Mouse (Mus musculus) midbrain, embryonic 16.5 days (tissue): ENCODE measurements at regions not wholly inside any gene's neighbourhood (a gene's known extent, or its start where the extent isn't known, plus 50 kb on each side); places are given as distances from the start of the nearest gene placed in this dataset.
A peak's percentile ranks its signal among the peaks of the same experiment; 100 is the strongest.

Source experiments
- ATAC-seq: fragments of 200-750 bp; cut with Nextera tagmentation; 2 replicates; pipeline ENCODE4 v1.8.0; 2017; ENCODE audit warnings: moderate TSS enrichment
- H3K27ac ChIP-seq: fragments of 300-500 bp; sonication (generic); 2 replicates; pipeline ENCODE4 v1.5.1; 2014; ENCODE audit warnings: mild to moderate bottlenecking, low read length, mixed read lengths
- H3K27me3 ChIP-seq: fragments of 300-500 bp; sonication (generic); 2 replicates; pipeline ENCODE4 v1.6.1; 2014; ENCODE audit warnings: low read depth, low read length, mixed read lengths; ENCODE audit not compliant: control insufficient read depth, insufficient read depth
- H3K36me3 ChIP-seq: fragments of 300-500 bp; sonication (generic); 2 replicates; pipeline ENCODE4 v1.6.1; 2014; ENCODE audit warnings: mild to moderate bottlenecking, low read length, moderate library complexity, mixed read lengths; ENCODE audit not compliant: control insufficient read depth, insufficient read depth
- H3K4me1 ChIP-seq: fragments of 300-500 bp; sonication (generic); 2 replicates; pipeline ENCODE4 v1.6.1; 2014; ENCODE audit warnings: mild to moderate bottlenecking, low read length, mixed read lengths; ENCODE audit not compliant: control insufficient read depth, insufficient read depth
- H3K4me2 ChIP-seq: fragments of 300-500 bp; sonication (generic); 2 replicates; pipeline ENCODE4 v1.6.1; 2014; ENCODE audit warnings: mild to moderate bottlenecking, low read length, mixed read lengths
- H3K4me3 ChIP-seq: fragments of 300-500 bp; sonication (generic); 2 replicates; pipeline ENCODE4 v1.5.1; 2014; ENCODE audit warnings: low read depth, mild to moderate bottlenecking, low read length, moderate library complexity, mixed read lengths
- H3K9ac ChIP-seq: fragments of 300-500 bp; sonication (generic); 2 replicates; pipeline ENCODE4 v1.6.1; 2014; ENCODE audit warnings: low read depth, low read length, mixed read lengths
- H3K9me3 ChIP-seq: fragments of 300-500 bp; sonication (generic); replicated peaks from 2 replicates; pipeline ENCODE4 v1.6.1; 2014; ENCODE audit warnings: mild to moderate bottlenecking, low read length, mixed read lengths; ENCODE audit not compliant: control insufficient read depth, poor library complexity, severe bottlenecking
- WGBS: fragments of 180-500 bp; shearing (Covaris S2); extraction: QIAGEN DNeasy Blood & Tissue Kit; methylation state at CpG from one replicate; pipeline ENCODE4 v1.1.7; 2014; 5-methylcytosine and 5-hydroxymethylcytosine counted together

DNA sequence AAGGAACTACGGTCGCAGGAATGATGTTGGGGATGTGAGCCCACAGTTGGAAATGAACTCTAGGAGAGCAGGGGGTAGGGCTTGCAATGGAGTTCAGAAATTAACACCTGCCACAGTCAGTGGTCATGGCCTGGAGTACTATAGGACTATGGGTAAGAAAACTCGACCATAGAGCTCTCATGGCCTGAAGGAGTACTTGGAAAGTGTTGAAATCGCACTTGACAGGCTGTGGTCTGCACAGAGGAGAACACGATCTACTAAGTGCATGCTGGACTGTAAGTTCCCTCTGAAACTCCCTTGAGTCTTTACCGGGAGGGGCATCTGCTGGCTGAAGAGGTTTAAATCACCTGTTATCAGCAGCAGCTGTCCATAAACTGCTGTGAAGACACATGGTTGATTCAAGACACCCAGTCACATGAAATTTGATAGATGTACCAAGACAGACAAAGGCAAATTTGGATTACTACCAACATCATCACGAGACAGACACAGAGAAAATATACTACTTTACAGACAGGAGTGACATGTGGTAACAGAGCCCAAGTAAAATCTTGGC lies 430.6 kb downstream of the Irx1 start:
- no peaks in the 10 kb centered on the region for H3K36me3 ChIP-seq
- H3K27me3 ChIP-seq = no peaks in the 10 kb centered on the region; the same call in 1 of the 2 replicates
- H3K4me2 ChIP-seq = no peak overlapping the region
- H3K4me1 ChIP-seq = no peaks in the 10 kb centered on the region
- H3K27ac ChIP-seq = no peak overlapping the region
- no peak overlapping the region for H3K9ac ChIP-seq
- ATAC-seq = no peak
- H3K4me3 ChIP-seq = no peak overlapping the region
- no peaks in the 10 kb centered on the region for H3K9me3 ChIP-seq
- 81% methylated on average over 7 of the region's 7 CpGs for WGBS

DNA sequence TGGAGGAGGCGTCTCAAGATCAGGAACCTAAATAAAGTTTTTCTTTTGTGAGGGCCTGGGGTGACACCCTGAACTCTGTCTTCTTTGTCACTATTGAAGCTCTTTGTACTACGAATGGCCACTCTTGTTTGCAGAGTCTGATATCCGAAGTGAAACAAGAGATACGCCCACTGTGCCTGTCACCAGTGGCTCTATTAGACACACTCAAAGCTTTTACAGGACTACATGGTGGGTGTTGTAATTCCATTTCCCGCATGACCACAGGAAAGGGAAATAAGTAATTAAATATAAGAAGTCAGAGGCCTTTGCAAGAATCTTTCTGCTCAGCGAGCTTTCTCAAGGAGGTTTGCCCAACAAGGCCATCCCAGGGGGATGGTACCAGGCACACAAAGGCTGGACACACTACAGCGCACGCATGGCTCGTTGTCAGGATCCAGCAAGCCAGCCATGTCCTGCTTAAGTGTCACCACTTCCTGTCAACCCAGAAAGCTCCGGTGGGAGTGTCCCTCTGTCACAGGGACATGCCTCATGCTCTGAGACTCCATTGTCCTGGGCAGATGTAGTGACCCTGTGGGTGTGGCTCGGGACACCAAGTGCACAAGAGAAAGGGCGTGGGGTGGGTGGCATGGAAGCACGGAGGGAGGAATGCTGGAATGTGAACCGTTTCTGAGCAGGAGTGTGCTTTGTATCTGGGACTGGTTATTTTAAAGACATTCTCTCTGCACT lies 434.0 kb downstream of the Irx1 start:
- no peaks in the 10 kb centered on the region; the same call in 1 of the 2 replicates for H3K27me3 ChIP-seq
- no peaks in the 10 kb centered on the region for H3K36me3 ChIP-seq
- no peaks in the 10 kb centered on the region for H3K4me1 ChIP-seq
- no peak overlapping the region for H3K4me2 ChIP-seq
- ATAC-seq = no peak
- 26% methylated on average over 14 of the region's 14 CpGs for WGBS
- H3K9me3 ChIP-seq = no peaks in the 10 kb centered on the region
- H3K27ac ChIP-seq = no peak overlapping the region
- H3K9ac ChIP-seq = no peak overlapping the region
- no peak overlapping the region for H3K4me3 ChIP-seq

DNA sequence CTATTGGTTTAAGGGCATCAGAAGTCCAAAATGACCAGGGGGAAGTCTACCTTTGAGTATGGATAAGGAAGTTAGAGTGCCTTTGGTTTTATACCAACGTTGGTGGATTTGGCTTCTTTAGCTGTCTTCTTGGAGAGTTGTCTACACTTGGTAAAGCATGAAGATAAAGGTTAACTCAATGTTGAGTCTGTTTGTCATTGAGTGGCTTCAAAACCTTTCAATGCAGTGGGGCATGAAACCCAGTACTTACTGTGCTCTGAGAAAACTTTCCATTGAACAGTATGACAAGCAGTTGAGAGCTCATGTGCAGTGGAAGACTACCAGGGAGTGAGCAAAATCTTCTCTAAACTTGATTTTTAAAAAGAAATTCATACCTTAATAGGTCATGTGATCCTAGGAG lies 445.7 kb downstream of the Irx1 start:
- Histone ChIP-seq H3K4me2 (no peak overlapping the region), H3K4me1 (no peaks in the 10 kb centered on the region), H3K27ac (no peak overlapping the region), H3K9me3 (no peaks in the 10 kb centered on the region), H3K27me3 (no peaks in the 10 kb centered on the region), H3K4me3 (no peak overlapping the region), H3K36me3 (no peaks in the 10 kb centered on the region), H3K9ac (no peak overlapping the region)
- WGBS = 97% methylated on average over 1 of the region's 1 CpGs
- no peak for ATAC-seq

DNA sequence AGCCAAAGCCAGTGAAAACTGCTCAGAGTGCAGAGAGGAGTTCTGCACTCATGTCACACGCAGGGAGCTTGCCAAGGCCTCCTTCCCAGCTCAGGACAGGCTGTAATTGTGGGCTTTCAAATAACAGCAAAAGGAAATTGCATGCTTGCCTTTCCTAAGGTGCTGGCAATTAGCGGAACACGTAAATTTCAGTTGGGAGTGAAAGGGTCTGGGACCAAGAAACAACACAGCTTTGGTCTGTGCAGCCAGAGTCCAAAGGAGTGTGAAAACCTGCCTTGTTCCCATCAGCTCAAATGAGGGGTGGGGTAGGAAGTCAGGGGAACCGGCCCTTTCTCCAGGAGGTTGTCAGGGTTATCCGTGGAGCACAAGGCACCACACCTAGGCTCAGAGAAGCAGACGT lies 450.3 kb downstream of the Irx1 start:
- Histone ChIP-seq H3K27me3 (no peaks in the 10 kb centered on the region), H3K36me3 (no peaks in the 10 kb centered on the region), H3K4me3 (no peak overlapping the region), H3K9ac (no peak overlapping the region), H3K27ac (no peak overlapping the region), H3K4me1 (no peaks in the 10 kb centered on the region), H3K9me3 (no peaks in the 10 kb centered on the region), H3K4me2 (no peak overlapping the region)
- ATAC-seq = peak; percentile 51; the same call in 1 of the 2 replicates
- WGBS = 57% methylated on average over 6 of the region's 6 CpGs

DNA sequence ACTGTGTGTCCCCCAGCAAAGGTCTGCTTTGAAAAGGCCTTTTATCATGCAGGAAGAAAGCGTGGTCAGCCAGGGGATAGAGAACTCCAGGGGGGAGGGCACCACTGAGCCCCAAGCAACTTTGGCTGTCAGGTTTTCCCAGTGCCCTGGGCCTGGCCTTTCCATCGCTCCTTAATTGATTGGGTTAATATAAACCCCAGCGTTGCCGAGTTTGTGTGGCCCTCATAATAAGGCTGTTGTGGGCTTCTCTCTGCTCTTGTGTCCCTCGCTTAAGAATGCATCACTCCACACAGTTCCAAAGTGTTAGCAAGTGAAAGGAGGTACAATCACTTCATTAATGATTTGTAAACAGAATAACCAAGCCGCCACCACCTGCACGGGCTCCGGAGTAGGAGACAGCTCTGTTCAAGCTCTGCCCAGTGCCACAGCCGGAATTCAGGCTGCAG lies 455.5 kb downstream of the Irx1 start:
- peak; percentile 79 for ATAC-seq
- no peak overlapping the region for H3K27ac ChIP-seq
- H3K9me3 ChIP-seq = no peaks in the 10 kb centered on the region
- peak overlapping the region; percentile 52; the same call in 1 of the 2 replicates for H3K9ac ChIP-seq
- peak overlapping the region; percentile 53 for H3K4me2 ChIP-seq
- no peaks in the 10 kb centered on the region for H3K27me3 ChIP-seq
- H3K4me3 ChIP-seq = no peak overlapping the region
- WGBS = 9% methylated on average over 9 of the region's 9 CpGs
- H3K36me3 ChIP-seq = no peaks in the 10 kb centered on the region
- peaks cover 10% of the 10 kb centered on the region; the same call in 1 of the 2 replicates for H3K4me1 ChIP-seq

DNA sequence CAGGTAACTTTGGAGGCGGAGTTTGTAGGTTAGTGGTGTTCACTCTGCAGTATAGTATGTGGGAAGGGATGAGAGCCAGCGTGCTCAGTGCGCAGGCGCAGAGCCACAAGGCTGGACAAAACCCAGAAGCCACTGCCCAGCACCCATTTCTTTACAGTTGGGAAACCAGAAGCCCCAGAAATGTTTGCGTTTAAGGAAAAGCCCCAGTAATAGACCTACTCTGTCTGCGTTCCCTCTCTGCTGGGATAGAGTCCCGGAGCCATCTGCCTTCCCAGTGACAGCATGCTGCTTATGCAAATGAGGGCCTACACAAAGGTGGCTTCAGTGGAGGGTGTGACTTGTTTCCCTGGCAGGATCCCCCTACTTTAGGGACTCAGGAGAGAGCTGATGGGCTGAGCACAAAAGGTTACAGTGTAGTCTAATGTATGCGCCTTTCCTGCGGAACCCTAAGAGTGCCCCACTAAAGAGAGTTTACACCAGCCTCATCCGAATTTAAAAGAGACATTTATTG lies 456.0 kb downstream of the Irx1 start:
- H3K27ac ChIP-seq = peak overlapping the region; percentile 42
- H3K4me2 ChIP-seq = peak overlapping the region; percentile 53
- no peaks in the 10 kb centered on the region for H3K9me3 ChIP-seq
- no peaks in the 10 kb centered on the region for H3K36me3 ChIP-seq
- H3K4me3 ChIP-seq = peak overlapping the region; percentile 24
- H3K9ac ChIP-seq = peak overlapping the region; percentile 52
- peak; percentile 94 for ATAC-seq
- WGBS = 3% methylated on average over 10 of the region's 10 CpGs
- no peaks in the 10 kb centered on the region for H3K27me3 ChIP-seq
- H3K4me1 ChIP-seq = peaks cover 10% of the 10 kb centered on the region; the same call in 1 of the 2 replicates

DNA sequence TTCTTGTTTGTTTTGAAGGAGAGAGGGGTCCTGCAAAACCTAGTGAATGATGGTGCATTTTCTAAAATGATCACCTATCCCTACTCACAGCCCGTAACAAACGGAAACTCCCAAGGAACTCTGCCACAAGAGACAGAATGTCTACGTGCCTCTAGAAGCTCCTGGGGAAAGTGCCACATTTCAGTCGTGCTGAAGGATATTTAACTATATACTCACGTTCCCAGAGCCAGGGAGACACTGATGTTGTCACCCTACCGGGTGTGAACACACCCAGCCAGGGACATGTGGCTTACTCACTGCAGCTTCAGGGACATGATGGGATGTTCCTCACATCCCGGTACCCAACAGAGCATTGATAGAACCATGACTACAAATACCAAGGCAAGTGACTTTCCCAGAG lies 456.7 kb downstream of the Irx1 start:
- H3K36me3 ChIP-seq = no peaks in the 10 kb centered on the region
- no peak overlapping the region for H3K4me3 ChIP-seq
- peaks cover 10% of the 10 kb centered on the region; the same call in 1 of the 2 replicates for H3K4me1 ChIP-seq
- H3K27ac ChIP-seq = no peak overlapping the region; the same call in 1 of the 2 replicates
- H3K9me3 ChIP-seq = no peaks in the 10 kb centered on the region
- no peaks in the 10 kb centered on the region for H3K27me3 ChIP-seq
- no peak for ATAC-seq
- H3K4me2 ChIP-seq = peak overlapping the region; percentile 53
- H3K9ac ChIP-seq = no peak overlapping the region
- 41% methylated on average over 7 of the region's 7 CpGs for WGBS

DNA sequence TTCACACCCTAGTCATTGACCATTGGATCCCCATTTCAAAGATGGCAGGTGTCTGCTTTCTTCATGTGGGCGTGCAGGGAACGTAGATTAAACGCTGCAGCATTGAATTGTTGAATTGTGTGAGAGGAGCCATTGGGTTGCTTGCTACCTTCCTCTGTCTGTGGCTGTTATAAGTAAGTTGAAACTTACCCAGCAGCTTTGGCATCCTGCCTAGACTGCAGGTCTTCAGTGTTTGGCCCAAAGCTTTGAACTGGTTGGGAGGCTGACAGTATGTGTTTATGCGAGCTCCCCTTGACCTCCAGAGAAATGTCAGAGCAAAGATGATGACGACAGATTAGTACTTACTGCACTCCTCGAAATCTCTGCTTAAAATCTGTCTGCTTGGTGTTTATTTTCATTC lies 473.8 kb downstream of the Irx1 start:
- ATAC-seq = no peak
- H3K36me3 ChIP-seq = no peaks in the 10 kb centered on the region
- no peak overlapping the region for H3K27ac ChIP-seq
- 77% methylated on average over 6 of the region's 6 CpGs for WGBS
- no peak overlapping the region for H3K4me3 ChIP-seq
- H3K4me2 ChIP-seq = no peak overlapping the region
- no peaks in the 10 kb centered on the region for H3K9me3 ChIP-seq
- no peak overlapping the region for H3K9ac ChIP-seq
- H3K27me3 ChIP-seq = no peaks in the 10 kb centered on the region
- no peaks in the 10 kb centered on the region for H3K4me1 ChIP-seq

DNA sequence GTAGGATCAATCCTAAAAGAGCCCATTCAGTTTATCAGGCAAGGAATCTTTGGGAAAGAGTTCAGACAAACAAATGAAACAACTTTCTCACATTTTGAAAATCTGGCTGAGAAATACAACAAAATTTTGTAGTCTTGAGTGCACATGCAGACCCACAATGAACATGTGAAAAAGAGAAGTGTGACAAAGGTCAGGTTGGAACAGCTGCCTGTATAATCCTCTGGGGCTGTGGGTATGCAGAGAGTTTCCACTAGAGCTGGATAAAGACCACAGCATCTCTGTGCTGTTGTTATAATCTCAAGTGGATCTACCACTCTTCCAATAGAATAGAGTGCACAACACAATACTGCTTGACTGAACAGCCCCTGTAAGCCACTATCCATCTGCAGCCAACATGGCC lies 482.3 kb downstream of the Irx1 start:
- H3K36me3 ChIP-seq = no peaks in the 10 kb centered on the region
- H3K4me1 ChIP-seq = no peaks in the 10 kb centered on the region
- no peaks in the 10 kb centered on the region for H3K27me3 ChIP-seq
- no peak for ATAC-seq
- no peak overlapping the region for H3K4me2 ChIP-seq
- H3K9ac ChIP-seq = no peak overlapping the region
- no peaks in the 10 kb centered on the region for H3K9me3 ChIP-seq
- no peak overlapping the region for H3K27ac ChIP-seq
- H3K4me3 ChIP-seq = no peak overlapping the region
